8 mouse cellular contexts compared by ENCODE assay signal in the genomic region with DNA sequence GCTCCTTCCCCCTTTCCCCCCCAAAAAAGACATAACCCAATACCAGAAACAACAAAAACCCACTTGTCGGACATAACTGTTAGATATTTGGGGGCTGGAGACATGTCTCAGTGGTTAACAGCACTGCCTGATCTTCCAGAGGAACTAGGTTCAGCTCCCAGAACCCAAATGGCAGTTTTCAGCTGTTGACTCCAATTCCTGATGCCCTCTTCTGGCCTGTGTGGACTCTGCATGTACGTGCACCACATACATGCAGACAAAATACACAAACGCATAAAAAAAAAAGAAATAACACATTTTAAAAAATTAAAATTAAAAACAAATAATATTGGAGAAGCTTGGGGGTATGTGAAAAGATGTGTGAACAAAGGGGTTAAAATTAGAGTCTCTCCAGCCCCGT. TPM values are rescaled to one million over a fixed set of nuclear protein-coding genes. Genes with fewer than 3 reads are reported as not detected.
A peak's percentile ranks its signal among the peaks of the same experiment; 100 is the strongest.
DNase-seq lines count a peak whose midpoint lies in the region; ATAC-seq and TF ChIP-seq lines count a peak whose summit lies in the region.

No protein-coding gene starts in this region.

- ATAC-seq in hindbrain, embryonic 11.5 days (ENCODE audit: low FRiP score): no peak
- ATAC-seq in forebrain, embryonic 11.5 days (replicated peaks; ENCODE audit: low FRiP score): no peak

- no peak overlapping the region for H3K9ac ChIP-seq in hindbrain, embryonic 11.5 days (ENCODE audit: low read depth, low read length)
- no peak overlapping the region for H3K9ac ChIP-seq in forebrain, embryonic 11.5 days (ENCODE audit: low read length)

- H3K4me3 ChIP-seq in hindbrain, embryonic 11.5 days (ENCODE audit: low read depth, low read length): no peak overlapping the region
- no peak overlapping the region for H3K4me3 ChIP-seq in hindbrain, embryonic 10.5 days
- no peak overlapping the region for H3K4me3 ChIP-seq in small intestine, adult 2 months (ENCODE audit: low read depth, low read length)
- H3K4me3 ChIP-seq in forebrain, embryonic 11.5 days (ENCODE audit: low read depth, low read length): no peak overlapping the region

- TF ChIP-seq CTCF in small intestine, adult 2 months (IDR thresholded peaks at IDR 0.05; ENCODE audit: extremely low read depth, insufficient read length, insufficient replicate concordance, low read depth, low read length): peak; percentile 24; the same call in 1 of the 2 replicates

- intact Hi-C loops in heart, postnatal 14 days (cut with DNase I): loop anchor here (2.0 kb wide), 1 partner anchor 82 kb away; no protein-coding TSS in a partner anchor

- no peak for TF ChIP-seq POLR2A in small intestine, adult 2 months (IDR thresholded peaks at IDR 0.05; ENCODE audit: low read depth, low read length)

- no peaks in the 10 kb centered on the region for H3K4me1 ChIP-seq in hindbrain, embryonic 11.5 days (replicated peaks; ENCODE audit: control insufficient read depth, insufficient read depth, low read length)
- H3K4me1 ChIP-seq in hindbrain, embryonic 10.5 days (replicated peaks): no peaks in the 10 kb centered on the region
- H3K4me1 ChIP-seq in small intestine, adult 2 months (ENCODE audit: control insufficient read depth, insufficient read depth, insufficient read length, low read length): no peaks in the 10 kb centered on the region; the same call in 1 of the 2 replicates
- no peaks in the 10 kb centered on the region for H3K4me1 ChIP-seq in forebrain, embryonic 11.5 days (replicated peaks; ENCODE audit: control insufficient read depth, insufficient read depth, low read length)

- no peaks in the 10 kb centered on the region for H3K9me3 ChIP-seq in hindbrain, embryonic 11.5 days (ENCODE audit: control insufficient read depth, low read length)
- H3K9me3 ChIP-seq in hindbrain, embryonic 10.5 days: no peaks in the 10 kb centered on the region
- no peaks in the 10 kb centered on the region for H3K9me3 ChIP-seq in forebrain, embryonic 11.5 days (ENCODE audit: control insufficient read depth, low read length)

- WGBS in hindbrain, embryonic 11.5 days: 86% methylated on average over 4 of the region's 4 CpGs
- 89% methylated on average over 4 of the region's 4 CpGs for WGBS in hindbrain, embryonic 10.5 days
- WGBS in small intestine, adult 2 months: 90% methylated on average over 4 of the region's 4 CpGs
- WGBS in forebrain, embryonic 11.5 days: 90% methylated on average over 4 of the region's 4 CpGs

- H3K27ac ChIP-seq in hindbrain, embryonic 11.5 days (ENCODE audit: low read depth, low read length): no peak overlapping the region
- H3K27ac ChIP-seq in hindbrain, embryonic 10.5 days: no peak overlapping the region
- no peak overlapping the region for H3K27ac ChIP-seq in small intestine, adult 2 months (ENCODE audit: insufficient read depth, low read depth, low read length)
- no peak overlapping the region for H3K27ac ChIP-seq in forebrain, embryonic 11.5 days (ENCODE audit: low read depth, low read length)

- H3K36me3 ChIP-seq in hindbrain, embryonic 11.5 days (ENCODE audit: control insufficient read depth, insufficient read depth, low read length): no peaks in the 10 kb centered on the region
- peaks cover 58% of the 10 kb centered on the region for H3K36me3 ChIP-seq in hindbrain, embryonic 10.5 days
- peaks cover 14% of the 10 kb centered on the region for H3K36me3 ChIP-seq in small intestine, adult 2 months (ENCODE audit: control insufficient read depth, insufficient read depth, low read length)
- no peaks in the 10 kb centered on the region for H3K36me3 ChIP-seq in forebrain, embryonic 11.5 days (ENCODE audit: control insufficient read depth, insufficient read depth, low read length)

- no peaks in the 10 kb centered on the region for H3K27me3 ChIP-seq in hindbrain, embryonic 11.5 days (ENCODE audit: control insufficient read depth, insufficient read depth, low read length)
- H3K27me3 ChIP-seq in hindbrain, embryonic 10.5 days (ENCODE audit: insufficient read depth, poor library complexity, severe bottlenecking): no peaks in the 10 kb centered on the region
- H3K27me3 ChIP-seq in small intestine, adult 2 months (ENCODE audit: control insufficient read depth, insufficient read depth, low read length): no peaks in the 10 kb centered on the region
- no peaks in the 10 kb centered on the region for H3K27me3 ChIP-seq in forebrain, embryonic 11.5 days (ENCODE audit: control insufficient read depth, insufficient read depth, low read length)

- DNase-seq in hindbrain, embryonic 11.5 days (ENCODE audit: low spot score): peak; percentile 27
- DNase-seq in hindbrain, embryonic 10.5 days (ENCODE audit: low spot score): no peak
- peak; percentile 45 to 48 for DNase-seq in B cell, adult 2 months
- peak; percentile 30 for DNase-seq in adrenal gland, adult 2 months
- DNase-seq in heart, postnatal 14 days: peak; percentile 19 to 45
- DNase-seq in ovary, postnatal 10 days (ENCODE audit: low spot score): no peak
- no peak for DNase-seq in forebrain, embryonic 11.5 days (ENCODE audit: low spot score)

- no peak overlapping the region for H3K4me2 ChIP-seq in hindbrain, embryonic 11.5 days (replicated peaks; ENCODE audit: low read depth, low read length)
- no peak overlapping the region for H3K4me2 ChIP-seq in forebrain, embryonic 11.5 days (ENCODE audit: low read depth, low read length, severe bottlenecking)

RNA-seq across cellular contexts. Expression of gene Fam117b, which starts 54.5 kb away (rescaled TPM):
- polyA plus RNA-seq in hindbrain, embryonic 11.5 days (2014; fragmentation: Nextera tagmentation; extraction: Ambion mirVana): 20.2 and 20.8 TPM in 2 replicates
- 11.0 and 12.6 TPM in 2 replicates for polyA plus RNA-seq in hindbrain, embryonic 10.5 days (2016; fragmentation: Nextera tagmentation; extraction: Ambion mirVana)
- total RNA-seq in adrenal gland, adult 2 months (2021): 10 to 100 TPM; 33.8 to 35.6 TPM
- 23.7 and 26.9 TPM in 2 replicates for polyA plus RNA-seq in adrenal gland, adult 2 months (2012; rRNA removed)
- 10 to 100 TPM; 29.3 to 30.3 TPM for total RNA-seq in heart, postnatal 14 days (2021)
- polyA plus RNA-seq in small intestine, adult 2 months (2012; rRNA removed): 4.7 and 13.0 TPM in 2 replicates
- 17.2 and 17.6 TPM in 2 replicates for polyA plus RNA-seq in forebrain, embryonic 11.5 days (2014; fragmentation: Nextera tagmentation; extraction: Ambion mirVana)

Comparison
In these comparisons a context has a peak if more than half of its experiments do, and no peak if none do; other contexts are left out.
1. DNase-seq: peak in hindbrain, embryonic 11.5 days (single experiment), B cell, adult 2 months (2 of 2), adrenal gland, adult 2 months (single experiment) and heart, postnatal 14 days (2 of 2); none in hindbrain, embryonic 10.5 days (single experiment), ovary, postnatal 10 days (single experiment) and forebrain, embryonic 11.5 days (single experiment).